Mouse (Mus musculus) kidney, adult 8-10 months (tissue): ENCODE measurements around the gene Tulp4.
"Not testable (repeated sequence)": the region's sequence is repeated elsewhere in the genome, so short reads cannot be mapped to it uniquely, and the experiment has no call there.

Experiments used
- DNase-seq, 2 experiments: peaks; one replicate each; pipeline ENCODE4 v3.0.0; 2022

The Tulp4 gene

GRCm38 (mm10) chr17:6195390-6195789 lies 89.2 kb downstream of the Tulp4 start:
- DNase-seq = no peak

DNA sequence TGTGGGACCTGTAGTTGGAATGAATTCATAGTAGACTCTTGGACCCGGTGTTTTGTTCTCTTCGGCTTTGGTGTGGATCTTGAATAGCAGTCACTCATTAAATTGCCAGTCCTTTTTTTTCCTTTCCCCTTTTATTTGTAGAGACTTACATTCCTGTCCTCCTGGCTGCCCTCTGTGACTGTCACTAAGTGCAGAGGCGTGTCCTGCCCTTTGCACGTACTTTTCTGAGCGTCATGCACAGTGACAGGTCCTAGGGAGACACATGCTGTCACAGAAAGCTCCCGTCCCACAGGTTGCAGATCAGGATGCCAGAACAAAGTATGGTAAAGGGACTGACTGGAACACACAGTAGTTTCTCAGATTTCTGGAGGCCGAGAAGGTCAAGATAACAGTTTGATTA lies 91.3 kb downstream of the Tulp4 start:
- DNase-seq = peak in 1 of 2 experiments; percentile 27

- no peak for DNase-seq
Observed at GRCm38 (mm10) chr17:6198670-6199069, 92.4 kb downstream of the Tulp4 start.

- DNase-seq = no peak
Observed at GRCm38 (mm10) chr17:6199166-6199565, 92.9 kb downstream of the Tulp4 start.

DNA sequence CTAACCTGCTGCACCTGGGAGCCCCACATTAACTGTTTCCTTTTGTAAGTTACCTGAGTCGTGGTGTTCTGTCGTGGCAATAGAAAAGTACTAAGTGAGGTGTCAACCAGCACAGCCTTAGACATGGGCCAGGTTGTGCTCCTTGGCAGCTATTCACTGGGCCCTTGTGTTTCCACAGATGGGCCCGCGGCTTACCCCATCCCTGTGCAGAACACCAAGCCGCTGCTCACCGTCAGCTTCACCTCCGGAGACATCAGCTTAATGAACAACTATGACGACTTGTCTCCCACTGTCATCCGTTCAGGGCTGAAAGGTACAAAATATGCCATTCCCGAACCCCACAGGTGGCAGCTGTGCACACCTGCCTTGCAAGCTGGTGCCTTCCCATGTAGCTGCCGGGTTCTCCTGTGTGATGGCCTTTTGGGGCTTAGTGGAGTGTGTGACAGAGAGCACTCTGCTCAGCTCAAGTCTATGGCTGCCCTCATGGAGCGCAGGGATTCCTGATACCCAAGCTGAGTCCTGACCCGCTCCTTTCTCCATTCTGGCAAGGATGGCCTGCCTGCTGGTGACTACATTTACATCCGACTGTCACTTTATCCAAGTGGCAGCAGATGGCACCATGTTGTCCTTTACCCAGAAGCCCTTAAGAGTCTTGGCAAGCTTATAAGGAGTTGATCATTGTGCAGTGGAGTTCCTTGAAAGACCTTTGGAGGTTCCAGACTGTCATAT lies 95.4 kb downstream of the Tulp4 start:
- DNase-seq = no peak

GRCm38 (mm10) chr17:6202389-6203110 lies 96.3 kb downstream of the Tulp4 start:
- DNase-seq = no peak

DNA sequence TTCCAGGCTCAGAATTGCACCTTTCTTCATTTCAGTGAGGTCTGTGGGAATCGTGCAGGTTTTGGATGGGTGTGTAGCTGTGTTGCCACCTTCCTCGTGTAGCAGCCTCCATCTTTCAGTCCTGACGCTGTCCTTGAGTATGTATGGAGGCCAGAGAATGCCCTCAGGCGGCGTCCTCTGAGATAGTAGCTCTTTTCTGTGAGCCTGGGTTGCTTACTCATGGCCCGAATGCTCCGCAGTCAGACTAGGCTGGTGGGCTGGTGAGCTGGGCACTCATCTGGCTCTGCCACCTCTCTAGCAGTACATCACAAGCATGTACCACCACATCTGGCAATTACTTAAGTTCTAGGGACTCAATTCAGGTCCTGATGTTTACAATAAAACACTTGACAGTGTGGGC lies 96.9 kb downstream of the Tulp4 start:
- DNase-seq = no peak

DNA sequence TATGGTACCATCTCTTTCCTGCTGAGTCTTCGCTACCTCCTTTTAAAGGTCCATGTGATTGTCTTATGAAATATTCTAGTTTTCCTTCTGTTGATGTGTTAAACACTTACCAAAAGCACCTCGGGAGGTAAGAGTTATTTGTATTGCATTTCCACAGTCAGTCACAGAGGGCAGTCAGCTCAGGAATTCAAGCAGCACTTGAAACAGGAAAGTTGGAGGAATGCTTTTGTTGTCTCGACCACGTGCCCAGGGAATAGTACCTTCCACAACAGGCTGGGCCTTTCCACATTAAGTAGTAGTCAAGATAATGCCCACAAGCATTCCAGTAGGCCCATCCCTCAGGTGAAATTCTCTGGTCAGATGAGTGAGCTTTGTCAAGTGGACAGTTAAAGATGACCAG lies 97.6 kb downstream of the Tulp4 start:
- no peak for DNase-seq

- DNase-seq = no peak
Observed at GRCm38 (mm10) chr17:6211721-6212120, 105.5 kb downstream of the Tulp4 start.

- DNase-seq = no peak
Observed at GRCm38 (mm10) chr17:6215640-6216039, 109.4 kb downstream of the Tulp4 start.

DNA sequence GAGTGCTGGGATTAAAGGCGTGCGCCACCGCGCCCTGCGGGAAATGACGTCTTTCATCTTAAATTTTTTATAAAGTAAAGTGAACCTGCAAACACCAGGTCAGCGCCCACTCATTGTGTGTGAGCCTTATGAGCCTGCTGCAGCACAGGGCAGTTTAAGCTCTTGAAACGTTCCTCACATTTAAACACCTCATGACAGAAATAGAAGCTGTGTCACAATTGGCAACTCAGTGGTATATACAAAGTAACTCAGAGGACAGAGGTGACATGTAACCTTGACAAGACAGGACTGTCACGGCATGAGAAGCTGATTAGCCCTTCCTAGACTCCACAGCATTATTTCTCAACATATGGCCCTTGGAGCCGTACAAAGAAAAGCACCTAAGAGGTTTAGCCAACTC lies 110.3 kb downstream of the Tulp4 start:
- DNase-seq = no peak

DNA sequence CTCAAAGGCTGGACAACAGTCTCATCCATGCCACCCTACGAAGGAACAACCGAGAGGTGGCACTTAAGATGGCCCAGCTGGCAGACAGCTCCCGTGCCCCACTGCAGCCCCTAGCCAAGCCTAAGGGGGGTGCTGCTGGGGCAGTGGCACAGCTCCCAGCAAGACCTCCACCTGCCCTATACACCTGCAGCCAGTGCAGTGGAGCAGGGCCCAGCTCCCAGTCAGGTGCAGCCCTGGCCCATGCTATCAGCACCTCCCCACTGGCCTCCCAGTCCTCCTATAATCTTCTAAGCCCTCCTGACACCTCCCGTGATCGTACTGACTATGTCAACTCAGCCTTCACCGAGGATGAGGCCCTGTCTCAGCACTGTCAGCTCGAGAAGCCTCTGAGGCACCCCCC lies 126.4 kb downstream of the Tulp4 start:
- not testable (repeated sequence) for DNase-seq

DNA sequence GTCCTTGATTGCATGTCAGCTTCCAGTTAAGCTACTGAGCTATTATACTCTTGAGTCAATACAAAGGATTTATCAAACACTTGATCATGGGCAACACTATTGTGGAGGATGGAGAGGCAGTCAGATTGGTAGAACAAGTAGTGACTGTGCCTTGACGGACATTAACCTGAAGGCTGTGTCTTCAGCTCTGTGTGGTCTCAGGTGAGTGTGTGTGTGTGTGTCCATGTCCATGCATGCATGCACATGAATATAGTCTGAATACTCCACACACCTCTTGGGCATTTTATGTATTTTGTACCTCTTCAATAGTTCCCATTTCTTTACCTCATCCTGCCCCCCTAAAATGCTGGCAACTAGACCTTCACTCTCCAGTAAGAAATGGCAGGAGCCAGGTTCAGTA lies 145.1 kb downstream of the Tulp4 start:
- not testable (repeated sequence) for DNase-seq

DNA sequence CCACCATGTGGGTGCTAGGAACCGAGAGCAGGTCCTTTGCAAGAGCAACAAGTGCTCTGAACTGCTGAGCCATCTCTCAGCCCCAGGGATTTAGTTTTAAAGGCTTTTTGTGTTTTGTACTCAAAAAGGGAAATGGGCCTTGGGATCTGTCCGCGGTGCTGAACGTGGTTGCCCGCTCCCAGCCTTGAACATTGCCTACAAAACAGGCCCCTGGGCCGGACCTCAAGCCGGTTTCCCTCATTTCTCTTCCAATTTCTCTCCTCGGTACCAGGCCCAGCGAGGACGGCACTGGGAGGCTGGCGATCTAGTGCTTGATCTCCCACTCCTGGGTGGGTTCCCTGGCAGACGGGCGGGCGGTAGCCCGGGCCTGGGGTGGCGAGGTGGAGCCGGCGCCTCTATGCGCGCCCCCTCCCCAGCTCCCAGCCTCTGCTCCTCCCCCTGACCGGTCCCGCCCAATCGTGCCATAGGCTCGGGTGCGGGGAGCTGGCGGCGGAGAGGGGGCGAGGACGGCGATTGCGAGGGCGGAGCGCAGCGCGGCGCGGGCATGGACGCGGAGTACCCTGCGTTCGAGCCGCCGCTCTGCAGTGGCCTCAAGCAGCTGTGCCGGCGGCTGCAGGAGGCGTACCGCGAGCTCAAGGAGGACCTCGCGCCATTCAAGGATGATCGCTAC lies 150.3 kb downstream of the Tulp4 start, which contains the start of gene Tmem181a:
Gene Tmem181a, plus strand, starts transcription at position 461 of the 670 bp plus-strand sequence.
- DNase-seq = not testable (repeated sequence)

- not testable (repeated sequence) for DNase-seq
Observed at GRCm38 (mm10) chr17:6257070-6257456, 150.8 kb downstream of the Tulp4 start.

GRCm38 (mm10) chr17:6269876-6270831 lies 163.9 kb downstream of the Tulp4 start:
- DNase-seq = not testable (repeated sequence)

DNA sequence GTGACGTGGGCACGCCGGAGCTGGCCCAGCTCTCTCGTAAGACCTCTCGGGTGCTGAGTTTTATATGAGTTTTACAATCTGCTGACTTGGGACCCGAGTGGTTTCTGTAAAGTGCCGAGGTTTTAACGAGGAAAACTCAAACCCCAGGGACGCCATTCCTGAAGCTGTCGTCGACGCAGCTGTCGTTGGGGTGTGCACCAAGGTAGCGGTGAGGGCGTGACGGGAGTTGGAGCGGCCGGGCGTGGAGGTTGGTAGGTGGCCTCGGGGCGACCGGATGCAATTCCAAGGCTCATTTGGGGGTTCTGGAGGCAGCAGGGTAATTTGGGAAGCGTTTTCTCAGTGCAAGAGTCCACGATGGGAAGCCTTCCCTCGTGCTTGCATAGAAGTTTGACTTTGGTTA lies 164.6 kb downstream of the Tulp4 start:
- DNase-seq = not testable (repeated sequence)

- DNase-seq = not testable (repeated sequence)
Observed at GRCm38 (mm10) chr17:6271970-6272369, 165.7 kb downstream of the Tulp4 start.

DNA sequence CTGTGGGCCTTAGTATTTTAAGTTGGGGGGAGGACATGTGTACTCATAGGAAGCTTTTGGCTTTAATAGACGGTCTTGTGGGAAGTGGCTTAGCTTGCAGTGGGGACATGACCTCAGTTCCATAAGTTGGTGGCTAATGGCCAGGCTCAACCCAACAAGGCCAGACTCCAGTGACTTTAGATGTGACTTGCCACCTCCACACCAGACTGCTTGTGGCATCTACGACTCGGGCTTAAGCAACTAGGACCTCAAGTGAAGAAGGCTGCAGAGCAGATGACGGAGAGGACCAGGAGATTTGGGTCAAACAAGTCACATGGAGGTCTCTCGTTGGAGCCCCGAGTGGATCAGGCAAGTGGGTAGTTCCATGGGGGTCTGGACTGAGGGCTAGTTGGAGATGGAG lies 168.5 kb downstream of the Tulp4 start:
- DNase-seq = not testable (repeated sequence)

DNA sequence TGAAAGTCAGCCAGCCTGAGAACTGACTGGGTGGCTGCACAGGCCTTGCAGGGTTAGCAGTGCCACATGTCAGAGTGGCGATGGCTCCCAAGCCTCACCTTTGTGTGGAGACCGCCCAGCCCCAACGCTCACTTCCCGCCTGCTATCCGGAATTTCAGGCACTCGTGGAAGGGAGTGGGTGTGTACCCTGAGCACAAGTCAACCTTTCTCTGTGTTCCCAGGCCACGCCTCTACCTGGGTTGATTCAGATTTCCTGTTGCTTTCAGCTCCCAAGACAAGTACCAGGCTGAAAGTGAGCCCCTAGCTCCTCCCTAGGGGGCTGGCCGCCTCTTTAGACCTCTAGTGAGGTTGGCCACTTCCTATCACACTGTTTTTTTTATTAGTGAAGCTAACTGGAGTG lies 173.0 kb downstream of the Tulp4 start:
- DNase-seq = not testable (repeated sequence)

DNA sequence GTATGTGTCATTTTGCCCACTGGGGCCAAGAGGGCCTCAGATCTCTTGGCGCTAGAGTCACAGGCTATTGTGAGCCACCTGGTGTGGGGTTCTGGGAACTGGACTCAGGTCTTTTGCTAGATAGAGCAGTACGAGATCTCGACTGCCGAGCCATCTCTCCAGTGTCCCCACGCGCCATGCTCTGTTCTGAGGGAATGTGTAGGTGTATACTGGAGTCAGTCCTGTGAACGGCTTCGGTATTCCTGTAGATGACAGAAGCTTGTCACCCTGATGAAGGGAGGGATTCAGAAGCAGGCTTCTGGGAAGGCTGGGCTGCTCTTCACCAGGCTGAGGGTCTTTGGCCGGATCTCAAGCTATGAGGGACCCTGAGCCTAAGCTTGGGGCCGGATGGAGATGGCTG lies 173.5 kb downstream of the Tulp4 start:
- DNase-seq = not testable (repeated sequence)

DNA sequence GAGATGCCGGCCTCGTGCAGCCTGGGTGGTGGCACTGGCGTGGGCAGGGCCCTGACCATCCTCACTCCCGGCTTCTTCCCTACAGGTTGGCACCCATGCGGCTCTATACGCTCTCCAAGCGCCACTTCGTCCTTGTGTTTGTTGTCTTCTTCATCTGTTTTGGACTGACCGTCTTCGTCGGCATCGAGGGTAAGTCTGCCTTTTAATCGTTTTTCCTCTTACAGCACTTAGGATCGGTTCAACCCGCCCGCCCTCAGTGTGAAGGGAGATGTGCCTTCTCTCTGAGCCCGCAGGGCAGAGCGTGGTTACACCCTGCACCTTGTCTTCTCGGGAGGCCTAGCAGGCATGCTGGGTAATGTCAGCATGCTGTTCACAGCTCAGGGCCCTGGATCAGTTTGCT lies 174.3 kb downstream of the Tulp4 start:
- not testable (repeated sequence) for DNase-seq
